Mouse (Mus musculus): ENCODE measurements around the gene Asb16. TPM values are rescaled to one million over a fixed set of nuclear protein-coding genes. Genes with fewer than 3 reads are reported as not detected.

The Asb16 gene
- polyA plus RNA-seq, 1 experiment from 2014 or later = 0.06 TPM

- peak overlapping the region; percentile 25 for H3K4me3 ChIP-seq (replicated peaks)
- H3K27ac ChIP-seq = no peak overlapping the region
- WGBS (ENCODE audit: insufficient replicate concordance) = 4% methylated on average over 32 of the region's 32 CpGs
- peaks cover 26% of the 10 kb centered on the region for H3K27me3 ChIP-seq
- peak overlapping the region; percentile 55 for H3K4me2 ChIP-seq
- H3K9ac ChIP-seq = peak overlapping the region; percentile 49
- peaks cover 28% of the 10 kb centered on the region for H3K4me1 ChIP-seq (replicated peaks)
- DNase-seq (peak; percentile 12), ATAC-seq (ENCODE audit: low read depth) (no peak)
- H3K9me3 ChIP-seq (replicated peaks) = no peaks in the 10 kb centered on the region
- H3K36me3 ChIP-seq = no peaks in the 10 kb centered on the region
Observed at GRCm38 (mm10) chr11:102244926-102245449, 23.6 kb upstream of the Asb16 start.

DNA sequence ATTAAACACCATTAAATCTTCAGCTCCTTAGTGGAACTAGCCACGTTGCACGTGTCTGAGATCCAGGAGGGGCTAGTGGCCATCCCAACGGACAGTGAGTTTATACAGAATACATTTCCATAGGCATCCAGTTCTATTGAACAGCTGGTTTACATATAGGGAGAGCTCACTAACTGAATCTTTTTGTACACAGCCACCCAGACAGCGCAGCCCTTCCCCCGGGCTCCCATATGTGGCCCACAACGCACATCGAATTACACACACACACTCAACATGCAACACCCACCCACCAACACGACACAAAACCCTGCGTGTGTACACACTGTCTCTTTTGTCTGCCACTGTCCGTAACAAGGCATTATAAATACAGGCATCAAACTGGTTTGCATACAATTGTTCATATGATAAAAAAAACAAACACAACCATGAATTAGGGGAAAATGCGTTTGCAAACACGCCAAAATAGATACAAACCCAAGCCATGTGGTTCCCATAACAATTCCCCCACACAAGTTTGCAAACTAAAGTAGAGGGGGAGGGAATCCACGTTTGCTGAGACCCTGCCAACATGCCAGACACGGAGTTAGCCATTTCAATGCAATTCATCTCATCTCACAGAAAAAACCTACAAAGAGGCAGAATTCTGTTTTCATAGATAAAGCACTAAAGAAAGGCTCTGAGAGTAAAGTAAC is 22.8 kb upstream of the Asb16 start:
- no peak for ATAC-seq (ENCODE audit: low read depth)
- Histone ChIP-seq H3K4me3 (replicated peaks) (no peak overlapping the region), H3K27me3 (peaks cover 26% of the 10 kb centered on the region), H3K9me3 (replicated peaks) (no peaks in the 10 kb centered on the region), H3K9ac (no peak overlapping the region), H3K27ac (no peak overlapping the region), H3K4me1 (replicated peaks) (peaks cover 32% of the 10 kb centered on the region), H3K4me2 (peak overlapping the region; percentile 55), H3K36me3 (peaks cover 2% of the 10 kb centered on the region)
- 57% methylated on average over 14 of the region's 14 CpGs for WGBS (ENCODE audit: insufficient replicate concordance)
- DNase-seq = no peak

DNA sequence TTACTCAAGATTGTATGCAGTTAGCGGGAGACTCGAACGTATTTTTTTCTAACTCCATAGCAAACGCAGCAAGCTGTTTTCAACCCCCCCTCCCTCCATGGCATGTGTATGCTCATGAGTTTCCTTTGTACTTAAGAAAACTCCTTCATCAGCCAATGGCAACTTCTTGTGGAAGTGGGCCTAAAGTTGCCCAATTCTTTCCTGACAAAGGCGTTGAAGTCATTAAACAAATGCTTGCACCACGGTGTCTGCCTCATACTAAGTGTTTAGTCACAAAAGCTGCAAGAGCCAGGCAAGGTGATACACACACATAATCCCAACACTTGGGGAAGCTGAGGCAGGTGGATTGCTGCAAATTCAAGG is 22.3 kb upstream of the Asb16 start:
- 68% methylated on average over 6 of the region's 6 CpGs for whole genome bisulfite sequencing (ENCODE audit: insufficient replicate concordance)

GRCm38 (mm10) chr11:102246871-102247270 is 21.7 kb upstream of the Asb16 start:
- no peak for DNase-seq
- WGBS (ENCODE audit: insufficient replicate concordance) = 78% methylated on average over 4 of the region's 4 CpGs
- Histone ChIP-seq H3K27ac (no peak overlapping the region), H3K4me3 (replicated peaks) (no peak overlapping the region), H3K4me1 (replicated peaks) (peaks cover 28% of the 10 kb centered on the region), H3K4me2 (no peak overlapping the region), H3K9ac (no peak overlapping the region), H3K9me3 (replicated peaks) (no peaks in the 10 kb centered on the region), H3K36me3 (peaks cover 14% of the 10 kb centered on the region), H3K27me3 (peaks cover 26% of the 10 kb centered on the region)
- ATAC-seq (ENCODE audit: low read depth) = no peak

More for the DNA sequence above, 22.3 kb upstream of the Asb16 start:
- DNase-seq (no peak), ATAC-seq (ENCODE audit: low read depth) (no peak)
- Histone ChIP-seq H3K9me3 (replicated peaks) (no peaks in the 10 kb centered on the region), H3K9ac (no peak overlapping the region), H3K27ac (no peak overlapping the region), H3K4me3 (replicated peaks) (no peak overlapping the region), H3K27me3 (peaks cover 26% of the 10 kb centered on the region), H3K4me1 (replicated peaks) (peaks cover 29% of the 10 kb centered on the region), H3K36me3 (peaks cover 7% of the 10 kb centered on the region), H3K4me2 (no peak overlapping the region)

DNA sequence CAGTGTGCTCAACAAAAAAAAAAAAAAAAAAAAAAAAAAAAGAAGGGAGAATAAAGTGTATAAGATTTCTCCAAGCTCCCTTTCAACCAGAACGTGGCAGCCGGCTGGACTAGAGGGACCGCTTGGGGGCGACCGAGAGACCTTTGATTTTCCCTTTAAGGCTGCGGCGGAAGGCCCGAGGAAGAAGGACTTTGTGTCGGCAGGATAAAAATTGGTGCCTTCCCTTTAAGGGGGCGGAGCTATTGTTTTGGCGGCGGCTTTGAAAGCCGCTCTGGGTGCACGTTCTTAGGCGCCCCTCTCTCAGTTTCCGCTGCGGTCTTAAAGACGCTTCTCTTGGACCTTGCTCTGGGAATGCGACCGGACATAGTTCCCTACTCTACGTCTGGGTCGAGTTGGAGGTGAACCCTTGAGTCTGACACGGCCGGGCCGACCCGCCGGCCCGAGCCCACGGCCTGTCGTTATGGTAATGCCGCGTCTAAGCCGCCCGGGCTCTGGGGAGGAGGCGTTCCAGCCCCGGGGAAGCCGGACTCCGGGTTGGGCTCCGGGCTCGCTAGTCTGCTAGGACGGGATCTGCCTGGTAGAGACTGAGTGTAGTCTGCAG is 19.8 kb upstream of the Asb16 start, which contains the start of gene BC030867:
TSS of gene BC030867 (plus strand) at position 253 of the 601 bp plus-strand sequence.
- Histone ChIP-seq H3K9me3 (replicated peaks) (no peaks in the 10 kb centered on the region), H3K4me3 (replicated peaks) (peak within 1 kb of the TSS; percentile 86), H3K27me3 (peaks cover 19% of the 10 kb centered on the region), H3K9ac (peak within 1 kb of the TSS; percentile 90), H3K27ac (peak within 1 kb of the TSS; percentile 78), H3K4me1 (replicated peaks) (peaks cover 28% of the 10 kb centered on the region), H3K4me2 (peak within 1 kb of the TSS; percentile 83), H3K36me3 (peaks cover 31% of the 10 kb centered on the region)
- WGBS (ENCODE audit: insufficient replicate concordance) = under 1% methylated on average over 41 of the region's 41 CpGs
- ATAC-seq (ENCODE audit: low read depth) (peak; percentile 78), DNase-seq (peak; percentile 93)

GRCm38 (mm10) chr11:102249351-102250090 is 19.0 kb upstream of the Asb16 start:
- Histone ChIP-seq H3K9ac (peak overlapping the region; percentile 90), H3K27me3 (peaks cover 16% of the 10 kb centered on the region), H3K4me2 (peak overlapping the region; percentile 83), H3K27ac (peak overlapping the region; percentile 78), H3K4me3 (replicated peaks) (peak overlapping the region; percentile 86), H3K9me3 (replicated peaks) (no peaks in the 10 kb centered on the region), H3K36me3 (peaks cover 38% of the 10 kb centered on the region), H3K4me1 (replicated peaks) (peaks cover 28% of the 10 kb centered on the region)
- peak; percentile 3; the same call in 1 of the 2 replicates for ATAC-seq (ENCODE audit: low read depth)
- WGBS (ENCODE audit: insufficient replicate concordance) = 10% methylated on average over 9 of the region's 9 CpGs
- DNase-seq = peak; percentile 7

GRCm38 (mm10) chr11:102257514-102257913 is 11.0 kb upstream of the Asb16 start:
- Histone ChIP-seq H3K4me2 (no peak overlapping the region), H3K27ac (no peak overlapping the region), H3K9ac (no peak overlapping the region), H3K27me3 (no peaks in the 10 kb centered on the region), H3K4me1 (replicated peaks) (peaks cover 13% of the 10 kb centered on the region), H3K4me3 (replicated peaks) (no peak overlapping the region), H3K9me3 (replicated peaks) (no peaks in the 10 kb centered on the region), H3K36me3 (peaks cover 87% of the 10 kb centered on the region)
- ATAC-seq (ENCODE audit: low read depth) = no peak
- DNase-seq = no peak
- 68% methylated on average over 9 of the region's 9 CpGs for WGBS (ENCODE audit: insufficient replicate concordance)

DNA sequence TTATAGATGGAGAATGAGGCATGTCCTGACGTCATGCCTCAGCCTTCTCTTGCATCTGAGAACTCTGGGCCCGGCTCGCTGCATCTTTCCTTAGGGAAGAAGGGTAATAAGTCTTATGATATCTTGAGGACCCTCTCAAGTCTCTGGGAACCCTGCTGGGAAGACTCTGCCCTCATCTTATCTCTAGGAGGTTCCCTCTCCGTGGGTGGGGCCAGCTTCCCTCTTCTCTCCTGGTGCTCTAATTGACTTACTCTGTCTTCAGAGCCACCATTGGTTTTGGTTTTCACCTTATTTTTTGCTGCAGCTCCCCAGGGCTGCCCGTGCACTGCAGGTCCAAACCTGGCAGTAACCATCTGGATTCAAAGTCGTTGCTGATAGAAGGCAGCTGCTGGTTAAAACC is 10.4 kb upstream of the Asb16 start:
- no peak overlapping the region for H3K4me3 ChIP-seq (replicated peaks)
- peaks cover 86% of the 10 kb centered on the region for H3K36me3 ChIP-seq
- DNase-seq (no peak), ATAC-seq (ENCODE audit: low read depth) (no peak)
- peaks cover 13% of the 10 kb centered on the region for H3K4me1 ChIP-seq (replicated peaks)
- H3K27ac ChIP-seq = no peak overlapping the region
- H3K4me2 ChIP-seq = no peak overlapping the region; the same call in 1 of the 2 replicates
- WGBS (ENCODE audit: insufficient replicate concordance) = 62% methylated on average over 6 of the region's 6 CpGs
- no peaks in the 10 kb centered on the region for H3K9me3 ChIP-seq (replicated peaks)
- no peaks in the 10 kb centered on the region for H3K27me3 ChIP-seq
- no peak overlapping the region for H3K9ac ChIP-seq

GRCm38 (mm10) chr11:102258521-102258920 is 10.0 kb upstream of the Asb16 start:
- no peak overlapping the region; the same call in 1 of the 2 replicates for H3K4me2 ChIP-seq
- no peak for DNase-seq

DNA sequence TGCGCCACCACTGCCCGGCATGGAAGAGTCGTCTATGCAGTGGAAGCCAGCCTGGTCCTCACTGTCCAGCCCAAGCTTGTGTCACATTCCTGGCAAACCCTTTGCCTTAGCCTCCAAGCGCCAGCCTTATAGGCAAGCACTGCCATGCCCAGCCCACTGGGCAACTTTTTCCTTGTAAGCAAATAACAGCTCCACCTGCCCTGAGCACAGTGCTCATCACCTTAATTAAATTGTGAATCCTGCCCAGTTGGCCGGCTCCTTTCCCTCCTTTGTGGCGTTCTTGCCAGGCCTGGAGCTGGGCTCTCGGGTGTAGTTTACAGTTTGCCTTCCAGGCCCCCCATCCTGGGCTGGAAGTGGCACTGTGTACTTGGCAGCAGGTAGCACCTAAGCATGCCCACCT is 5.3 kb upstream of the Asb16 start:
- Histone ChIP-seq H3K27me3 (no peaks in the 10 kb centered on the region), H3K4me3 (replicated peaks) (no peak overlapping the region), H3K36me3 (peaks cover 69% of the 10 kb centered on the region), H3K4me1 (replicated peaks) (peaks cover 15% of the 10 kb centered on the region), H3K27ac (no peak overlapping the region), H3K4me2 (no peak overlapping the region), H3K9me3 (replicated peaks) (no peaks in the 10 kb centered on the region), H3K9ac (no peak overlapping the region)
- WGBS (ENCODE audit: insufficient replicate concordance) = 89% methylated on average over 7 of the region's 7 CpGs
- DNase-seq (no peak), ATAC-seq (ENCODE audit: low read depth) (no peak)

More at GRCm38 (mm10) chr11:102258521-102258920, 10.0 kb upstream of the Asb16 start:
- 80% methylated on average over 3 of the region's 3 CpGs for WGBS (ENCODE audit: insufficient replicate concordance)
- no peak overlapping the region for H3K4me3 ChIP-seq (replicated peaks)
- no peaks in the 10 kb centered on the region for H3K9me3 ChIP-seq (replicated peaks)
- no peaks in the 10 kb centered on the region for H3K27me3 ChIP-seq
- ATAC-seq (ENCODE audit: low read depth) = no peak
- peaks cover 13% of the 10 kb centered on the region for H3K4me1 ChIP-seq (replicated peaks)
- no peak overlapping the region for H3K27ac ChIP-seq
- peaks cover 87% of the 10 kb centered on the region for H3K36me3 ChIP-seq
- no peak overlapping the region for H3K9ac ChIP-seq

GRCm38 (mm10) chr11:102265816-102266215 is 2.7 kb upstream of the Asb16 start:
- H3K27ac ChIP-seq = no peak overlapping the region
- no peak overlapping the region for H3K4me2 ChIP-seq
- peaks cover 17% of the 10 kb centered on the region for H3K4me1 ChIP-seq (replicated peaks)
- no peak for DNase-seq
- WGBS (ENCODE audit: insufficient replicate concordance) = 76% methylated on average over 14 of the region's 14 CpGs
- peaks cover 46% of the 10 kb centered on the region for H3K36me3 ChIP-seq
- no peaks in the 10 kb centered on the region for H3K9me3 ChIP-seq (replicated peaks)
- no peak overlapping the region for H3K9ac ChIP-seq
- H3K4me3 ChIP-seq (replicated peaks) = no peak overlapping the region
- H3K27me3 ChIP-seq = no peaks in the 10 kb centered on the region
- ATAC-seq (ENCODE audit: low read depth) = no peak
